Mouse (Mus musculus): ENCODE results near the gene Gm10842. TPM values are rescaled to one million over a fixed set of nuclear protein-coding genes. Genes with fewer than 3 reads are reported as not detected.

Gene Gm10842
- polyA plus RNA-seq, 1 experiment from 2014 or later = not detected

DNA sequence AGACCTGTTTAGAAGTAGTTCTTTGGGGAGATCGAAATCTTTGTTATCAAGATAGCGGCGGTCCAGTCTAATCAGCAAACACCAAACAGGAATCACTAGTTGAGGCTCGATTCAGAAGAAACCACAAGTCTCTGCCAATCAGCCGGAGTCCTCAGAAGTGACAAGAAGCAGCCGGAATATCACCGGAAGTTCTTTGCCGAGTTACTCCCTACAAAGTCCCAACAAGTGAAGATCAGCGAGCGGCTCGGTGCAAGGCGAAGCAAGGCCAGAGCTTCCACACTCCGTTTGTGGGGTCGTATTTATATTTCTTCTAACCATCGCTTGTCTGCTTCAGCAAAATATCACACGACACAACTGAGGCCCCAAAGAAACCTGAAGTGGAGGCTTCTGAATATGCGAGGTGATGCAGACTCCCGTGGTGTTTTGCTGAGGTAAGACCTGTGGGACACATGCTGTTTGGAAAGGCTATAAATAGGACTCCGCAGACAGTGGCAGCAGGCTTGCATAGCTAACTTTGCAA, 10.1 kb downstream of the Gm10842 start:
- H3K27me3 ChIP-seq (ENCODE audit: control insufficient read depth, insufficient read depth, low read length) = no peaks in the 10 kb centered on the region
- no peaks in the 10 kb centered on the region for H3K36me3 ChIP-seq (ENCODE audit: control insufficient read depth, insufficient read depth, low read length)
- ATAC-seq (ENCODE audit: insufficient number of reproducible peaks, low FRiP score, low TSS enrichment, low read depth) (no peak), DNase-seq (ENCODE audit: low spot score) (no peak)
- no peaks in the 10 kb centered on the region for H3K9me3 ChIP-seq (ENCODE audit: control insufficient read depth, low read length)
- 85% methylated on average over 19 of the region's 19 CpGs for WGBS
- H3K9ac ChIP-seq (ENCODE audit: low read length) = no peak overlapping the region
- no peak overlapping the region for H3K4me3 ChIP-seq (ENCODE audit: low read depth, low read length)
- no peak overlapping the region for H3K27ac ChIP-seq (replicated peaks; ENCODE audit: low read depth, low read length)
- peaks cover 20% of the 10 kb centered on the region for H3K4me1 ChIP-seq (ENCODE audit: control insufficient read depth, insufficient read depth, low read length)
- no peak overlapping the region for H3K4me2 ChIP-seq (ENCODE audit: low read depth, severe bottlenecking)

- no peak overlapping the region for H3K4me3 ChIP-seq (ENCODE audit: low read depth, low read length)
- no peak for DNase-seq (ENCODE audit: low spot score)
Observed at GRCm38 (mm10) chr11:105158047-105158446, 11.4 kb downstream of the Gm10842 start.

GRCm38 (mm10) chr11:105159673-105160360, 13.1 kb downstream of the Gm10842 start:
- Histone ChIP-seq H3K9ac (ENCODE audit: low read length) (no peak overlapping the region), H3K9me3 (ENCODE audit: control insufficient read depth, low read length) (peaks cover 2% of the 10 kb centered on the region; the same call in 1 of the 2 replicates), H3K4me3 (ENCODE audit: low read depth, low read length) (no peak overlapping the region), H3K27me3 (ENCODE audit: control insufficient read depth, insufficient read depth, low read length) (no peaks in the 10 kb centered on the region), H3K36me3 (ENCODE audit: control insufficient read depth, insufficient read depth, low read length) (no peaks in the 10 kb centered on the region), H3K4me1 (ENCODE audit: control insufficient read depth, insufficient read depth, low read length) (no peaks in the 10 kb centered on the region), H3K4me2 (ENCODE audit: low read depth, severe bottlenecking) (no peak overlapping the region), H3K27ac (replicated peaks; ENCODE audit: low read depth, low read length) (no peak overlapping the region)
- ATAC-seq (ENCODE audit: insufficient number of reproducible peaks, low FRiP score, low TSS enrichment, low read depth) = no peak
- no peak for DNase-seq (ENCODE audit: low spot score)
- 67% methylated on average over 6 of the region's 6 CpGs for WGBS

More at GRCm38 (mm10) chr11:105158047-105158446, 11.4 kb downstream of the Gm10842 start:
- Histone ChIP-seq H3K27ac (replicated peaks; ENCODE audit: low read depth, low read length) (no peak overlapping the region), H3K9ac (ENCODE audit: low read length) (no peak overlapping the region), H3K36me3 (ENCODE audit: control insufficient read depth, insufficient read depth, low read length) (no peaks in the 10 kb centered on the region), H3K4me2 (ENCODE audit: low read depth, severe bottlenecking) (no peak overlapping the region), H3K9me3 (ENCODE audit: control insufficient read depth, low read length) (0 out of 2 replicates have a peak, but pooled peaks cover 2% of the 10 kb centered on the region), H3K4me1 (ENCODE audit: control insufficient read depth, insufficient read depth, low read length) (peaks cover 11% of the 10 kb centered on the region), H3K27me3 (ENCODE audit: control insufficient read depth, insufficient read depth, low read length) (no peaks in the 10 kb centered on the region)
- no peak for ATAC-seq (ENCODE audit: insufficient number of reproducible peaks, low FRiP score, low TSS enrichment, low read depth)

DNA sequence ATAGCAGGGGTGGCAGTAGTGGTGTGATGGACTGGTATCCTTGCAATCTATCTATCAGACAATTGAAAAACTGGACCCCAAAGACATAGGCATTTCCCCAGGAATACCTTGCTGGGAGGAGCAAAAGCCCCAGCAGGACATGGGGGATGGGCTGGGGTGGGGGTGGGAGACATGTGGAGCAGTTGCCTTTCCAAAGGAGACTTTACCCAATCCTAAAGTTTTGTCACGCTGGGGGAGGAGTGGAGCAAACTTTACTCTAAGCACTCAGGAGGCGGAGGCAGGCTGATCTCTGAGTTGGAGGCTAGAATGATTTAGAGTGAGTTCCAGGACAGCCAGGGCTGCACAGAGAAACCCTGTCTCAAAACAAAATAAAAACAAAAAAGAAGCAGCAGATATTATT, 14.7 kb downstream of the Gm10842 start:
- 88% methylated on average over 2 of the region's 2 CpGs for WGBS
- no peak for ATAC-seq (ENCODE audit: insufficient number of reproducible peaks, low FRiP score, low TSS enrichment, low read depth)

GRCm38 (mm10) chr11:105164516-105165510, 18.1 kb downstream of the Gm10842 start:
- Histone ChIP-seq H3K27ac (replicated peaks; ENCODE audit: low read depth, low read length) (no peak overlapping the region), H3K4me1 (ENCODE audit: control insufficient read depth, insufficient read depth, low read length) (no peaks in the 10 kb centered on the region), H3K4me3 (ENCODE audit: low read depth, low read length) (no peak overlapping the region), H3K36me3 (ENCODE audit: control insufficient read depth, insufficient read depth, low read length) (no peaks in the 10 kb centered on the region), H3K27me3 (ENCODE audit: control insufficient read depth, insufficient read depth, low read length) (no peaks in the 10 kb centered on the region), H3K4me2 (ENCODE audit: low read depth, severe bottlenecking) (no peak overlapping the region), H3K9me3 (ENCODE audit: control insufficient read depth, low read length) (peaks cover 7% of the 10 kb centered on the region; the same call in 1 of the 2 replicates), H3K9ac (ENCODE audit: low read length) (no peak overlapping the region)
- ATAC-seq (ENCODE audit: insufficient number of reproducible peaks, low FRiP score, low TSS enrichment, low read depth) (no peak), DNase-seq (ENCODE audit: low spot score) (no peak)
- 83% methylated on average over 69 of the region's 69 CpGs for WGBS

More for the DNA sequence above, 14.7 kb downstream of the Gm10842 start:
- Histone ChIP-seq H3K4me1 (ENCODE audit: control insufficient read depth, insufficient read depth, low read length) (no peaks in the 10 kb centered on the region), H3K27ac (replicated peaks; ENCODE audit: low read depth, low read length) (no peak overlapping the region), H3K27me3 (ENCODE audit: control insufficient read depth, insufficient read depth, low read length) (no peaks in the 10 kb centered on the region), H3K4me2 (ENCODE audit: low read depth, severe bottlenecking) (no peak overlapping the region), H3K9me3 (ENCODE audit: control insufficient read depth, low read length) (peaks cover 7% of the 10 kb centered on the region; the same call in 1 of the 2 replicates), H3K4me3 (ENCODE audit: low read depth, low read length) (no peak overlapping the region), H3K36me3 (ENCODE audit: control insufficient read depth, insufficient read depth, low read length) (no peaks in the 10 kb centered on the region), H3K9ac (ENCODE audit: low read length) (no peak overlapping the region)
- DNase-seq (ENCODE audit: low spot score) = no peak

- no peak overlapping the region for H3K4me3 ChIP-seq (ENCODE audit: low read depth, low read length)
- no peak for ATAC-seq (ENCODE audit: insufficient number of reproducible peaks, low FRiP score, low TSS enrichment, low read depth)
- peaks cover 7% of the 10 kb centered on the region; the same call in 1 of the 2 replicates for H3K9me3 ChIP-seq (ENCODE audit: control insufficient read depth, low read length)
- no peak overlapping the region for H3K27ac ChIP-seq (replicated peaks; ENCODE audit: low read depth, low read length)
- WGBS = 92% methylated on average over 10 of the region's 10 CpGs
- H3K4me1 ChIP-seq (ENCODE audit: control insufficient read depth, insufficient read depth, low read length) = no peaks in the 10 kb centered on the region
- H3K36me3 ChIP-seq (ENCODE audit: control insufficient read depth, insufficient read depth, low read length) = no peaks in the 10 kb centered on the region
- no peaks in the 10 kb centered on the region for H3K27me3 ChIP-seq (ENCODE audit: control insufficient read depth, insufficient read depth, low read length)
- no peak overlapping the region for H3K9ac ChIP-seq (ENCODE audit: low read length)
- no peak for DNase-seq (ENCODE audit: low spot score)
- no peak overlapping the region for H3K4me2 ChIP-seq (ENCODE audit: low read depth, severe bottlenecking)
Observed at GRCm38 (mm10) chr11:105166780-105167179, 20.1 kb downstream of the Gm10842 start.

- no peak within 1 kb of the TSS for H3K4me3 ChIP-seq (ENCODE audit: low read depth, low read length)
- H3K9ac ChIP-seq (ENCODE audit: low read length) = no peak within 1 kb of the TSS
- H3K27me3 ChIP-seq (ENCODE audit: control insufficient read depth, insufficient read depth, low read length) = no peaks in the 10 kb centered on the region
- no peaks in the 10 kb centered on the region for H3K9me3 ChIP-seq (ENCODE audit: control insufficient read depth, low read length)
- ATAC-seq (ENCODE audit: insufficient number of reproducible peaks, low FRiP score, low TSS enrichment, low read depth) (no peak), DNase-seq (ENCODE audit: low spot score) (no peak)
- H3K27ac ChIP-seq (replicated peaks; ENCODE audit: low read depth, low read length) = no peak within 1 kb of the TSS
- no peak within 1 kb of the TSS; the same call in 1 of the 2 replicates for H3K4me2 ChIP-seq (ENCODE audit: low read depth, severe bottlenecking)
- WGBS = 49% methylated on average over 2 of the region's 2 CpGs
- H3K4me1 ChIP-seq (ENCODE audit: control insufficient read depth, insufficient read depth, low read length) = no peaks in the 10 kb centered on the region; the same call in 1 of the 2 replicates
- H3K36me3 ChIP-seq (ENCODE audit: control insufficient read depth, insufficient read depth, low read length) = no peaks in the 10 kb centered on the region
Observed at GRCm38 (mm10) chr11:105178516-105178915, 31.8 kb downstream of the Gm10842 start, which contains the start of gene Tlk2. Gene Tlk2 (plus strand): TSS chr11:105178807.

- Histone ChIP-seq H3K27ac (replicated peaks; ENCODE audit: low read depth, low read length) (no peak overlapping the region), H3K4me3 (ENCODE audit: low read depth, low read length) (peak overlapping the region; percentile 96; the same call in 1 of the 2 replicates), H3K4me1 (ENCODE audit: control insufficient read depth, insufficient read depth, low read length) (no peaks in the 10 kb centered on the region; the same call in 1 of the 2 replicates), H3K36me3 (ENCODE audit: control insufficient read depth, insufficient read depth, low read length) (no peaks in the 10 kb centered on the region), H3K4me2 (ENCODE audit: low read depth, severe bottlenecking) (no peak overlapping the region; the same call in 1 of the 2 replicates), H3K9ac (ENCODE audit: low read length) (no peak overlapping the region), H3K9me3 (ENCODE audit: control insufficient read depth, low read length) (no peaks in the 10 kb centered on the region), H3K27me3 (ENCODE audit: control insufficient read depth, insufficient read depth, low read length) (no peaks in the 10 kb centered on the region)
- ATAC-seq (ENCODE audit: insufficient number of reproducible peaks, low FRiP score, low TSS enrichment, low read depth) (no peak), DNase-seq (ENCODE audit: low spot score) (no peak)
- WGBS = 92% methylated on average over 4 of the region's 4 CpGs
Observed at GRCm38 (mm10) chr11:105179523-105179922, 32.8 kb downstream of the Gm10842 start.
